Mouse (Mus musculus): Measurements from ENCODE around the gene Olfr1318. TPM values are rescaled to one million over a fixed set of nuclear protein-coding genes. Genes with fewer than 3 reads are reported as not detected.
A peak's percentile ranks its signal among the peaks of the same experiment; 100 is the strongest.

Olfr1318 gene
- polyA plus RNA-seq (2015; fragmentation: Nextera tagmentation; extraction: Ambion mirVana), result 0.09 TPM in 1 of 2 replicates, not detected in the other

GRCm38 (mm10) chr2:112153898-112154297, at the start of gene Olfr1318:
Gene Olfr1318 (plus strand): TSS chr2:112154198.
- H3K27ac ChIP-seq (replicated peaks), result no peak within 1 kb of the TSS
- H3K4me2 ChIP-seq (replicated peaks), result no peak within 1 kb of the TSS
- H3K9me3 ChIP-seq (replicated peaks), result no peaks in the 10 kb centered on the region
- no peak within 1 kb of the TSS for H3K4me3 ChIP-seq (replicated peaks)
- H3K36me3 ChIP-seq, result no peaks in the 10 kb centered on the region
- ATAC-seq (ENCODE audit: insufficient number of reproducible peaks, low FRiP score, low TSS enrichment, low read depth), result no peak
- H3K27me3 ChIP-seq, result no peaks in the 10 kb centered on the region
- H3K4me1 ChIP-seq, result no peaks in the 10 kb centered on the region
- H3K9ac ChIP-seq, result no peak within 1 kb of the TSS

GRCm38 (mm10) chr2:112115340-112115739, 38.7 kb upstream of the Olfr1318 start, which contains the start of gene Olfr1315-ps1:
Gene Olfr1315-ps1 (minus strand): TSS chr2:112115440.
- Histone ChIP-seq H3K9ac (no peak within 1 kb of the TSS), H3K9me3 (replicated peaks) (no peaks in the 10 kb centered on the region), H3K27ac (replicated peaks) (no peak within 1 kb of the TSS), H3K36me3 (no peaks in the 10 kb centered on the region), H3K4me1 (no peaks in the 10 kb centered on the region), H3K4me2 (replicated peaks) (no peak within 1 kb of the TSS), H3K27me3 (no peaks in the 10 kb centered on the region), H3K4me3 (replicated peaks) (no peak within 1 kb of the TSS)
- ATAC-seq (ENCODE audit: insufficient number of reproducible peaks, low FRiP score, low TSS enrichment, low read depth), result no peak
- 70% methylated on average over 1 of the region's 1 CpGs for WGBS

DNA sequence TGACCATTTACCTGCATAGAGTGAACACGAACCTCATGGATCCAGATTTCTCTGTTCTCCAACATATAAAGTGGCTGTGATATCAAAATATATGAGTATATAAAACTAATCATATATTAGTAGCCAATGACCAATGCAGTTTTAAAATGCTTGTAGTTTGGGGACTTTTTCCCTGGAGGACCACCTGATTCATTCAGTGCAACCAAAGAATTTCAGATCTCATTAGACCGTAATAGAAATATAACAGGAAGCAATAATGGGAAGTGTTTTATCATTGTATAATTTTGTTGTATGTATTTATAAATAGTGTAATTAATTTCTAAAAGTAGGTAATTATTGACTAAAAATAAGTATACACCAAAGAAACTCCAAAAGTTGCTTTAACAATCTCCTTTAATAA, 19.1 kb upstream of the Olfr1318 start, which contains the start of gene Olfr1316:
TSS of gene Olfr1316 (minus strand) at position 101 of the 400 bp plus-strand sequence.
- Histone ChIP-seq H3K27ac (replicated peaks) (no peak within 1 kb of the TSS), H3K9me3 (replicated peaks) (no peaks in the 10 kb centered on the region), H3K4me3 (replicated peaks) (no peak within 1 kb of the TSS), H3K27me3 (no peaks in the 10 kb centered on the region), H3K4me2 (replicated peaks) (no peak within 1 kb of the TSS), H3K36me3 (no peaks in the 10 kb centered on the region), H3K4me1 (no peaks in the 10 kb centered on the region), H3K9ac (no peak within 1 kb of the TSS)
- 85% methylated on average over 2 of the region's 2 CpGs for WGBS
- ATAC-seq (ENCODE audit: insufficient number of reproducible peaks, low FRiP score, low TSS enrichment, low read depth), result no peak

GRCm38 (mm10) chr2:112140029-112140428, 14.0 kb upstream of the Olfr1318 start, which contains the start of gene Olfr1317:
Gene Olfr1317 (plus strand): TSS chr2:112140329.
- Histone ChIP-seq H3K27ac (replicated peaks) (no peak within 1 kb of the TSS), H3K27me3 (no peaks in the 10 kb centered on the region), H3K4me2 (replicated peaks) (no peak within 1 kb of the TSS), H3K9me3 (replicated peaks) (no peaks in the 10 kb centered on the region), H3K9ac (no peak within 1 kb of the TSS), H3K4me1 (no peaks in the 10 kb centered on the region), H3K4me3 (replicated peaks) (no peak within 1 kb of the TSS), H3K36me3 (no peaks in the 10 kb centered on the region)
- 68% methylated on average over 2 of the region's 2 CpGs for WGBS
- ATAC-seq (ENCODE audit: insufficient number of reproducible peaks, low FRiP score, low TSS enrichment, low read depth), result no peak

DNA sequence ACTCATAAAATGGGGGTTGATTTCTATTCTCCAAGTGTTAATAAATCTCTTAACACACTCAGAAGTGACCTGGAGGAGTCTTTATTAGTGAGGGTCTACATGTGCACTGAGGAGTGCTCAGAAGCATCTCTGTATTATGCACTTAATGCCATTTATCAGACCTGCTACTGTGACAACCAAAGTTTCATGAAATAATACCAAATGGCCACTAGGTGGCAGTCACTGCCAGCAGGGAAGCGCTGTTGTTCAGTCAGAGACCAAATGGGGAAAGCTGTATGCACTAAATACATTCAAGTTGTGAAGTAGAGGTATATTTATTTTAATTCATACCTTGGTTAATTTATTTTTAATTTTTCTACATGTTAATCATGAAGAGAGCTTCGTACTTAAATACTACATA, 42.9 kb downstream of the Olfr1318 start:
- Histone ChIP-seq H3K27ac (replicated peaks) (no peak overlapping the region), H3K4me1 (no peaks in the 10 kb centered on the region), H3K4me2 (replicated peaks) (no peak overlapping the region), H3K36me3 (no peaks in the 10 kb centered on the region), H3K27me3 (no peaks in the 10 kb centered on the region), H3K9ac (no peak overlapping the region), H3K9me3 (replicated peaks) (no peaks in the 10 kb centered on the region), H3K4me3 (replicated peaks) (no peak overlapping the region)
- WGBS, result 2% methylated on average over 2 of the region's 2 CpGs
- no peak for ATAC-seq (ENCODE audit: insufficient number of reproducible peaks, low FRiP score, low TSS enrichment, low read depth)

- H3K9ac ChIP-seq, result no peak overlapping the region
- 28% methylated on average over 6 of the region's 6 CpGs for WGBS
- H3K4me2 ChIP-seq (replicated peaks), result no peak overlapping the region
- no peaks in the 10 kb centered on the region for H3K27me3 ChIP-seq
- H3K4me3 ChIP-seq (replicated peaks), result no peak overlapping the region
- no peaks in the 10 kb centered on the region for H3K9me3 ChIP-seq (replicated peaks)
- H3K36me3 ChIP-seq, result no peaks in the 10 kb centered on the region
- H3K4me1 ChIP-seq, result no peaks in the 10 kb centered on the region
- ATAC-seq (ENCODE audit: insufficient number of reproducible peaks, low FRiP score, low TSS enrichment, low read depth), result peak; percentile 67
- 0 out of 2 replicates have a peak overlapping the region, but pooled peaks have one; percentile 34 for H3K27ac ChIP-seq (replicated peaks)
Measured at GRCm38 (mm10) chr2:112203056-112203455, 49.1 kb downstream of the Olfr1318 start.

Other genes with a start within 250 kb of the Olfr1318 start
- gene Olfr1306, start 237.9 kb upstream of the Olfr1318 start, polyA plus RNA-seq (2015; fragmentation: Nextera tagmentation; extraction: Ambion mirVana), result not detected in 2 replicates
- gene Olfr1307, start 204.8 kb upstream of the Olfr1318 start, polyA plus RNA-seq (2015; fragmentation: Nextera tagmentation; extraction: Ambion mirVana), result not detected in 2 replicates
- not detected in 2 replicates for gene Olfr1308, start 189.3 kb upstream of the Olfr1318 start, polyA plus RNA-seq (2015; fragmentation: Nextera tagmentation; extraction: Ambion mirVana)
- not detected in 2 replicates for gene Olfr1309, start 163.9 kb upstream of the Olfr1318 start, polyA plus RNA-seq (2015; fragmentation: Nextera tagmentation; extraction: Ambion mirVana)
- gene Olfr1310, start 141.5 kb upstream of the Olfr1318 start, polyA plus RNA-seq (2015; fragmentation: Nextera tagmentation; extraction: Ambion mirVana), result not detected in 2 replicates
- gene Olfr1311, start 129.8 kb upstream of the Olfr1318 start, polyA plus RNA-seq (2015; fragmentation: Nextera tagmentation; extraction: Ambion mirVana), result not detected in 2 replicates
- not detected in 2 replicates for gene Olfr1312, start 104.0 kb upstream of the Olfr1318 start, polyA plus RNA-seq (2015; fragmentation: Nextera tagmentation; extraction: Ambion mirVana)
- gene Olfr1313, start 76.4 kb upstream of the Olfr1318 start, polyA plus RNA-seq (2015; fragmentation: Nextera tagmentation; extraction: Ambion mirVana), result not detected in 2 replicates
- gene Olfr1314, start 57.4 kb upstream of the Olfr1318 start, polyA plus RNA-seq (2015; fragmentation: Nextera tagmentation; extraction: Ambion mirVana), result not detected in 2 replicates
- not detected in 2 replicates for gene Olfr1315-ps1, start 38.8 kb upstream of the Olfr1318 start, polyA plus RNA-seq (2015; fragmentation: Nextera tagmentation; extraction: Ambion mirVana)
- gene Olfr1316, start 19.2 kb upstream of the Olfr1318 start, polyA plus RNA-seq (2015; fragmentation: Nextera tagmentation; extraction: Ambion mirVana), result not detected in 2 replicates
- not detected in 2 replicates for gene Olfr1317, start 13.9 kb upstream of the Olfr1318 start, polyA plus RNA-seq (2015; fragmentation: Nextera tagmentation; extraction: Ambion mirVana)
- gene Lpcat4, start 85.3 kb downstream of the Olfr1318 start, polyA plus RNA-seq (2015; fragmentation: Nextera tagmentation; extraction: Ambion mirVana), result 24.5 and 35.9 TPM in 2 replicates
- not detected in 2 replicates for gene Nutm1, start 105.1 kb downstream of the Olfr1318 start, polyA plus RNA-seq (2015; fragmentation: Nextera tagmentation; extraction: Ambion mirVana)
- gene Nop10, start 107.7 kb downstream of the Olfr1318 start, polyA plus RNA-seq (2015; fragmentation: Nextera tagmentation; extraction: Ambion mirVana), result 201 and 206 TPM in 2 replicates
- gene Slc12a6, start 111.6 kb downstream of the Olfr1318 start, polyA plus RNA-seq (2015; fragmentation: Nextera tagmentation; extraction: Ambion mirVana), result 11.1 and 11.8 TPM in 2 replicates
- gene Gm21985, start 112.1 kb downstream of the Olfr1318 start, polyA plus RNA-seq (2015; fragmentation: Nextera tagmentation; extraction: Ambion mirVana), result not detected in 2 replicates
- gene Emc4, start 213.8 kb downstream of the Olfr1318 start, polyA plus RNA-seq (2015; fragmentation: Nextera tagmentation; extraction: Ambion mirVana), result 124 and 127 TPM in 2 replicates
- 49.0 and 50.4 TPM in 2 replicates for gene Katnbl1, start 225.0 kb downstream of the Olfr1318 start, polyA plus RNA-seq (2015; fragmentation: Nextera tagmentation; extraction: Ambion mirVana)